Mouse (Mus musculus) Patski (cell line): ENCODE data around the gene Lmtk3. TPM values are rescaled to one million over a fixed set of nuclear protein-coding genes. Genes with fewer than 3 reads are reported as not detected.

ENCODE experiments used
- ATAC-seq: fragments of 100-300 bp; one replicate; pipeline ENCODE4 v1.8.0; 2021
- CTCF ChIA-PET: fragments of 350-600 bp; sonication (Branson Sonifier 250); formaldehyde crosslinking; loops from one replicate; lab custom pipeline; 2022; ENCODE audit warnings: inconsistent platforms; lab: Charles Lee
- POLR2A ChIA-PET: fragments of 350-600 bp; sonication (Branson Sonifier 250); formaldehyde crosslinking; loops from one replicate; lab custom pipeline; 2022; ENCODE audit warnings: antibody characterized with exemption, inconsistent platforms; lab: Charles Lee
- DNase-seq: peaks from one replicate; pipeline ENCODE4 v3.0.0-alpha.2; 2011; ENCODE audit warnings: low read depth, low spot score
- H3K27me3 ChIP-seq: fragments of 371-371 bp; one replicate; pipeline ENCODE4 v1.5.1; 2021
- CTCF ChIP-seq: fragments of 100-300 bp; IDR thresholded peaks from one replicate; pipeline ENCODE4 v1.5.1; 2021
- in situ Hi-C: fragments of 300-500 bp; cut with MboI; formaldehyde crosslinking; loops from 3 replicates; pipeline ENCODE4 v1.11.1; 2018; ENCODE audit warnings: low pct_unique_long_range_greater_than_20kb, mixed read lengths
- polyA plus RNA-seq: library from polyadenylated mRNA; unstranded; gene quantifications from one replicate; pipeline ENCODE4 v1.2.3, GENCODE M21; 2021

The Lmtk3 gene
- 12.0 TPM for polyA plus RNA-seq

- TF ChIP-seq CTCF, result no peak
- no peaks in the 10 kb centered on the region for H3K27me3 ChIP-seq
- ChIA-PET CTCF (interaction anchor here (1.2 to 1.6 kb wide), 2 partner anchors 30 to 44 kb away, joined by 3 to 5 read pairs; no protein-coding TSS in a partner anchor), POLR2A (no interaction called here)
- in situ Hi-C loops, result no loop called here
- no peak for DNase-seq
- ATAC-seq, result no peak
These were observed at the start of gene Lmtk3 for GRCm38 (mm10) chr7:45783511-45784091. TSS of gene Lmtk3 (plus strand) at chr7:45783738.

GRCm38 (mm10) chr7:45739162-45739763, 44.3 kb upstream of the Lmtk3 start:
- peak; percentile 63 for TF ChIP-seq CTCF
- in situ Hi-C loops, result loop anchor here (5.0 kb wide), 2 partner anchors 63 to 188 kb away; no protein-coding TSS in a partner anchor
- ChIA-PET POLR2A (no interaction called here), CTCF (interaction anchor here (0.9 to 1.8 kb wide), 11 partner anchors 10 to 194 kb away, joined by 3 to 28 read pairs (median 4); partner anchors contain the start of genes Cyth2, Kdelr1, Lmtk3 and Sphk2)
- DNase-seq (no peak), ATAC-seq (no peak)
- no peaks in the 10 kb centered on the region for H3K27me3 ChIP-seq

DNA sequence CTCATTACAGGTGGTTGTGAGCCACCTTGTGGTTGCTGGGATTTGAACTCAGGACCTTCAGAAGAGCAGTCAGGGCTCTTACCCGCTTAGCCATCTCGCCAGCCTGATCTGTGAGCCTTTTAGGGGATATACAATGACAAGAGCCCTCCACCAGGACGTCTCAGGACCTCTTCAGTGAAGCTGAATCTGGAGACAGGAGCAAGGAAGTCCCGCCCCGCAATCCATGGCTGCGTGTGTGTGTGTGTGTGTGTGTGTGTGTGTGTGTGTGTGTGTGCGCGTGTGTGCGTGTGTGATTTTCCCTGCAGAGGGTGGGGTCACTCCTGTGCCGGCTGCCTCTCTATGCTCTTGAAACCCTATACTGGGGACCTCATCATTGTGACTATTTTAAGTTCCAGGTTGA, 43.7 kb upstream of the Lmtk3 start:
- H3K27me3 ChIP-seq, result no peaks in the 10 kb centered on the region
- TF ChIP-seq CTCF, result no peak
- in situ Hi-C loops, result loop anchor here (5.0 kb wide), 2 partner anchors 62 to 187 kb away; no protein-coding TSS in a partner anchor
- no peak for ATAC-seq
- POLR2A ChIA-PET, result no interaction called here
- DNase-seq, result no peak
- CTCF ChIA-PET, result interaction anchor here (0.9 to 1.8 kb wide), 11 partner anchors 9 to 193 kb away, joined by 3 to 28 read pairs (median 4); partner anchors contain the start of genes Cyth2, Kdelr1, Lmtk3 and Sphk2

- no peak for ATAC-seq
- DNase-seq, result no peak
- CTCF ChIA-PET, result interaction anchor here (1.1 to 3.1 kb wide), 2 partner anchors 13 to 59 kb away, joined by 3 to 39 read pairs; no protein-coding TSS in a partner anchor
- in situ Hi-C loops, result no loop called here
- H3K27me3 ChIP-seq, result no peaks in the 10 kb centered on the region
- TF ChIP-seq CTCF, result no peak
- POLR2A ChIA-PET, result interaction anchor here (1.3 kb wide), 1 partner anchor 44 kb away, joined by 3 read pairs; the partner anchor contains the start of gene Sult2b1
These were observed 42.2 kb upstream of the Lmtk3 start for GRCm38 (mm10) chr7:45741308-45741707.

DNA sequence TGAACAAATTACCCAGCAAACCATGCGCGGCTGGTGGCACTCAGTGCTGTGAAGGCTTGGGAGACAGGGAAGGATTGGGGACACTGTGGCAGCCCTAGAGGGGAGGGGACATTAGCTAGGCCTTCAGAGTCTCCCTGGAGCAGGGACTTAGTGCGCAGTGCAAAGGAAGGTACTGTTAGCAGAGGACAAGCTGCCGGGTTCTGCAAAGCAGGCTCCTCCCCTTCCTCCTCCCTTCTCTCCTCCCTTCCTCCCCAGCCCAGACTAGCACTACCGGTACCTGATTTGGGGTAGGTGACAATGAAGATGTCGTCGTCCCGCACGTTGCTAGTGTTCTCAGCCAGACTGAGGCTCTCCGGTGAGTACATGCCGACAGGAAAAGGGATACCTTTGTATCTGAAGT, 41.8 kb upstream of the Lmtk3 start:
- in situ Hi-C loops, result no loop called here
- ChIA-PET CTCF (interaction anchor here (1.1 to 3.1 kb wide), 2 partner anchors 13 to 59 kb away, joined by 3 to 39 read pairs; no protein-coding TSS in a partner anchor), POLR2A (interaction anchor here (1.3 to 1.4 kb wide), 2 partner anchors 43 to 59 kb away, joined by 3 to 4 read pairs; partner anchors contain the start of gene Sult2b1)
- H3K27me3 ChIP-seq, result no peaks in the 10 kb centered on the region
- DNase-seq (no peak), ATAC-seq (no peak)
- TF ChIP-seq CTCF, result no peak

- POLR2A ChIA-PET, result interaction anchor here (0.6 to 1.4 kb wide), 4 partner anchors 43 to 342 kb away, joined by 3 to 4 read pairs (median 4); partner anchors contain the start of gene Sult2b1
- CTCF ChIA-PET, result interaction anchor here (1.1 to 3.1 kb wide), 2 partner anchors 12 to 58 kb away, joined by 3 to 39 read pairs; no protein-coding TSS in a partner anchor
- H3K27me3 ChIP-seq, result no peaks in the 10 kb centered on the region
- ATAC-seq (peak; percentile 39), DNase-seq (no peak)
- in situ Hi-C loops, result no loop called here
- TF ChIP-seq CTCF, result peak; percentile 59
These were observed 41.2 kb upstream of the Lmtk3 start for GRCm38 (mm10) chr7:45742338-45742737.

GRCm38 (mm10) chr7:45744387-45744786, 39.2 kb upstream of the Lmtk3 start:
- DNase-seq, result peak; percentile 44
- no peak for TF ChIP-seq CTCF
- ChIA-PET POLR2A (interaction anchor here (1.2 kb wide), 1 partner anchor 9 kb away, joined by 3 read pairs; no protein-coding TSS in a partner anchor), CTCF (interaction anchor here (1.5 to 4.6 kb wide), 2 partner anchors 10 to 57 kb away, joined by 7 to 29 read pairs; no protein-coding TSS in a partner anchor)
- H3K27me3 ChIP-seq, result no peaks in the 10 kb centered on the region
- ATAC-seq, result peak; percentile 39
- in situ Hi-C loops, result no loop called here

- in situ Hi-C loops, result no loop called here
- POLR2A ChIA-PET, result no interaction called here
These were observed 37.0 kb upstream of the Lmtk3 start for GRCm38 (mm10) chr7:45746518-45746917.

DNA sequence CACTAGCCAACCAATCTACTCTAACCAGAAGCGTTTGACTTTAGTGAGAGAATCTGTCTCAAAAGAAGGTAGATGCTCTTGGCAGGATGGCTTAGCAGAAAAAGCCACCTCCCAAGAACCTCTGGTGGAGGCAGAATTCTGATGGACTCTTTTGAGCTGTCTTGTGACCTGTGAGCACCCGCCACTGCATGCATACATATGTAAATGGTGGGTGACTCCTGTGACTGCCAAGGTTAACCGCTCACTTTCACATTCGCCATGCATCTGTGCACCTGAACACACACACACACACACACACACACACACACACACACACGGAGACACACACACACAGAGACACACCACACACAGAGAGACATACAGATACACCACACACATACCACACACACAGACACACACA, 36.1 kb upstream of the Lmtk3 start:
- no peaks in the 10 kb centered on the region for H3K27me3 ChIP-seq
- TF ChIP-seq CTCF, result no peak
- ATAC-seq, result no peak
- ChIA-PET CTCF (interaction anchor here (0.8 to 4.6 kb wide), 3 partner anchors 38 to 187 kb away, joined by 3 to 29 read pairs (median 3); no protein-coding TSS in a partner anchor), POLR2A (no interaction called here)
- in situ Hi-C loops, result no loop called here
- DNase-seq, result no peak

More at GRCm38 (mm10) chr7:45746518-45746917, 37.0 kb upstream of the Lmtk3 start:
- H3K27me3 ChIP-seq, result no peaks in the 10 kb centered on the region
- no peak for ATAC-seq
- no peak for DNase-seq
- TF ChIP-seq CTCF, result peak; percentile 76
- CTCF ChIA-PET, result interaction anchor here (0.8 to 4.6 kb wide), 5 partner anchors 23 to 263 kb away, joined by 3 to 29 read pairs (median 3); no protein-coding TSS in a partner anchor

- DNase-seq, result no peak
- no peak for TF ChIP-seq CTCF
- POLR2A ChIA-PET, result no interaction called here
- in situ Hi-C loops, result no loop called here
- CTCF ChIA-PET, result interaction anchor here (1.4 to 4.6 kb wide), 2 partner anchors 9 to 53 kb away, joined by 4 to 29 read pairs; no protein-coding TSS in a partner anchor
- no peak for ATAC-seq
- H3K27me3 ChIP-seq, result no peaks in the 10 kb centered on the region
These were observed 35.4 kb upstream of the Lmtk3 start for GRCm38 (mm10) chr7:45748110-45748509.
